Mouse (Mus musculus) MEL (cell line): Measurements from ENCODE around the gene BC005561. TPM values are rescaled to one million over a fixed set of nuclear protein-coding genes. Genes with fewer than 3 reads are reported as not detected.

Source experiments
- DNase-seq: peaks from one replicate; pipeline ENCODE4 v3.0.0; 2011; ENCODE audit warnings: low read depth, low spot score
- H3K27ac ChIP-seq: 2 replicates; pipeline ENCODE4 v1.5.1; 2012; ENCODE audit warnings: low read depth, mild to moderate bottlenecking, control low read depth, low read length, moderate library complexity; ENCODE audit not compliant: control insufficient read depth
- H3K27me3 ChIP-seq, 2 experiments: fragments of 150-350 bp in 1 of 2; sonication (generic) in 1 of 2; 2 replicates each; pipeline ENCODE4 v1.6.1; 2012; ENCODE audit warnings: low read length in 2 of 2, mild to moderate bottlenecking in 2 of 2, improper control_type of control experiment in 1 of 2, moderate library complexity in 1 of 2; ENCODE audit not compliant: insufficient read depth in 2 of 2, control insufficient read depth in 1 of 2
- H3K36me3 ChIP-seq, 2 experiments: 2 replicates each; pipeline ENCODE4 v1.6.1; 2012 to 2014; ENCODE audit warnings: low read length in 2 of 2, improper control_type of control experiment in 1 of 2, inconsistent platforms in 1 of 2, mild to moderate bottlenecking in 1 of 2; ENCODE audit not compliant: insufficient read depth in 2 of 2, control insufficient read depth in 1 of 2
- H3K4me1 ChIP-seq, 2 experiments: fragments of 150-350 bp in 1 of 2; sonication (generic) in 1 of 2; 2 replicates each; pipeline ENCODE4 v1.6.1; 2012; ENCODE audit warnings: low read length in 2 of 2, improper control_type of control experiment in 1 of 2, mild to moderate bottlenecking in 1 of 2; ENCODE audit not compliant: insufficient read depth in 2 of 2, control insufficient read depth in 1 of 2
- H3K4me3 ChIP-seq, 2 experiments: fragments of 150-350 bp in 1 of 2; sonication (generic) in 1 of 2; 2 replicates each; pipeline ENCODE4 v1.5.1; 2012; ENCODE audit warnings: low read depth in 2 of 2, low read length in 2 of 2, mild to moderate bottlenecking in 2 of 2, moderate library complexity in 2 of 2, control low read depth in 1 of 2, improper control_type of control experiment in 1 of 2; ENCODE audit not compliant: control insufficient read depth in 1 of 2, insufficient read depth in 1 of 2
- H3K79me2 ChIP-seq: 2 replicates; pipeline ENCODE4 v1.6.1; 2012; ENCODE audit warnings: mild to moderate bottlenecking, low read length, moderate library complexity; ENCODE audit not compliant: control insufficient read depth, poor library complexity, insufficient read depth
- H3K9ac ChIP-seq: 2 replicates; pipeline ENCODE4 v1.6.1; 2012; ENCODE audit warnings: low read depth, mild to moderate bottlenecking, control low read depth, low read length, moderate library complexity; ENCODE audit not compliant: control insufficient read depth, poor library complexity, severe bottlenecking
- H3K9me3 ChIP-seq: fragments of 150-350 bp; sonication (generic); replicated peaks from 2 replicates; pipeline ENCODE4 v1.6.1; 2012; ENCODE audit warnings: mild to moderate bottlenecking, low read length, improper control_type of control experiment, moderate library complexity; ENCODE audit not compliant: insufficient read depth
- BHLHE40 ChIP-seq: IDR thresholded peaks from 2 replicates; pipeline ENCODE4 v1.6.1; 2012; ENCODE audit warnings: low read depth, mild to moderate bottlenecking, inconsistent platforms, low read length, improper control_type of control experiment, borderline replicate concordance
- CTCF ChIP-seq, 3 experiments: IDR thresholded peaks in 2 of 3; conservative IDR thresholded peaks in 1 of 3; 2 replicates each; pipeline ENCODE4 v1.5.1; 2011 to 2012; ENCODE audit warnings: low read length in 3 of 3, low read depth in 2 of 3, mild to moderate bottlenecking in 2 of 3, improper control_type of control experiment in 1 of 3, inconsistent platforms in 1 of 3, mixed read lengths in 1 of 3, moderate library complexity in 1 of 3; ENCODE audit not compliant: control insufficient read depth in 1 of 3, insufficient read depth in 1 of 3, poor library complexity in 1 of 3, severe bottlenecking in 1 of 3
- E2F4 ChIP-seq: IDR thresholded peaks from 2 replicates; pipeline ENCODE4 v1.6.1; 2011; ENCODE audit warnings: low read depth, low read length, improper control_type of control experiment, borderline replicate concordance
- ETS1 ChIP-seq: IDR thresholded peaks from 2 replicates; pipeline ENCODE4 v1.6.1; 2012; ENCODE audit warnings: low read depth, mild to moderate bottlenecking, inconsistent platforms, low read length, improper control_type of control experiment, moderate library complexity
- GABPA ChIP-seq: IDR thresholded peaks from 2 replicates; pipeline ENCODE4 v1.6.1; 2012; ENCODE audit warnings: low read depth, mild to moderate bottlenecking, inconsistent platforms, low read length, improper control_type of control experiment, moderate library complexity
- GATA1 ChIP-seq: IDR thresholded peaks from 2 replicates; pipeline ENCODE4 v1.6.1; 2011; ENCODE audit warnings: low read depth, low read length, improper control_type of control experiment
- HCFC1 ChIP-seq: IDR thresholded peaks from 2 replicates; pipeline ENCODE4 v1.6.1; 2012; ENCODE audit warnings: low read depth, mild to moderate bottlenecking, inconsistent platforms, low read length, improper control_type of control experiment, moderate library complexity
- JUND ChIP-seq: IDR thresholded peaks from 2 replicates; pipeline ENCODE4 v1.6.1; 2011; ENCODE audit warnings: low read depth, mild to moderate bottlenecking, improper control_type of control experiment, low read length
- KAT2A ChIP-seq: conservative IDR thresholded peaks from 2 replicates; pipeline ENCODE4 v1.6.1; 2012; ENCODE audit warnings: low read depth, low read length, improper control_type of control experiment, inconsistent platforms
- MAFK ChIP-seq: IDR thresholded peaks from 2 replicates; pipeline ENCODE4 v1.6.1; 2011; ENCODE audit warnings: low read depth, mild to moderate bottlenecking, low read length, improper control_type of control experiment, borderline replicate concordance
- MAZ ChIP-seq: IDR thresholded peaks from 2 replicates; pipeline ENCODE4 v1.6.1; 2012; ENCODE audit warnings: low read depth, mild to moderate bottlenecking, inconsistent platforms, low read length, improper control_type of control experiment
- POLR2A ChIP-seq, 2 experiments: IDR thresholded peaks; 2 replicates each; pipeline ENCODE4 v1.6.1; 2011 to 2012; ENCODE audit warnings: low read length in 2 of 2, mild to moderate bottlenecking in 2 of 2, control low read depth in 1 of 2, improper control_type of control experiment in 1 of 2, low read depth in 1 of 2, moderate library complexity in 1 of 2; ENCODE audit not compliant: control insufficient read depth in 1 of 2, insufficient read depth in 1 of 2, poor library complexity in 1 of 2
- POLR2AphosphoS2 ChIP-seq: IDR thresholded peaks from 2 replicates; pipeline ENCODE4 v1.6.1; 2011; ENCODE audit warnings: low read length, improper control_type of control experiment
- SIN3A ChIP-seq: IDR thresholded peaks from 2 replicates; pipeline ENCODE4 v1.6.1; 2012; ENCODE audit warnings: low read length, improper control_type of control experiment, inconsistent platforms
- SMC3 ChIP-seq: IDR thresholded peaks from 2 replicates; pipeline ENCODE4 v1.6.1; 2011; ENCODE audit warnings: low read depth, low read length, improper control_type of control experiment
- TBP ChIP-seq: IDR thresholded peaks from 2 replicates; pipeline ENCODE4 v1.8.0; 2011; ENCODE audit warnings: low read depth, low read length, improper control_type of control experiment
- UBTF ChIP-seq: IDR thresholded peaks from 2 replicates; pipeline ENCODE4 v1.6.1; 2012; ENCODE audit warnings: low read depth, mild to moderate bottlenecking, inconsistent platforms, low read length, improper control_type of control experiment, moderate library complexity, borderline replicate concordance; ENCODE audit not compliant: insufficient read depth
- ZKSCAN1 ChIP-seq: IDR thresholded peaks from 2 replicates; pipeline ENCODE4 v1.6.1; 2012; ENCODE audit warnings: low read depth, mild to moderate bottlenecking, inconsistent platforms, low read length, improper control_type of control experiment, moderate library complexity
- ZMIZ1 ChIP-seq: IDR thresholded peaks from 2 replicates; pipeline ENCODE4 v1.6.1; 2012; ENCODE audit warnings: low read depth, mild to moderate bottlenecking, inconsistent platforms, low read length, improper control_type of control experiment, moderate library complexity
- polyA plus RNA-seq, 2 experiments: library from polyadenylated mRNA; stranded (reverse) in 1 of 2; unstranded in 1 of 2; fragments of >175 nt in 1 of 2; fragments of >200 nt in 1 of 2; gene quantifications; 2 replicates each; pipeline versions ENCODE4 v1.2.1 to v1.2.4; 2012; ENCODE audit warnings: low replicate concordance in 2 of 2, low read depth in 1 of 2; ENCODE audit not compliant: insufficient read length in 2 of 2, insufficient read depth in 1 of 2, missing spikeins in 1 of 2
- total RNA-seq: library from RNA; depleted of rRNA; stranded (reverse); fragments of 300-350 nt; gene quantifications from 2 replicates; pipeline ENCODE4 v1.2.3, GENCODE M21; 2012

Gene BC005561
- total and polyA plus RNA-seq, 3 experiments = 3.1 to 5.1 TPM; not detected in 1

DNA sequence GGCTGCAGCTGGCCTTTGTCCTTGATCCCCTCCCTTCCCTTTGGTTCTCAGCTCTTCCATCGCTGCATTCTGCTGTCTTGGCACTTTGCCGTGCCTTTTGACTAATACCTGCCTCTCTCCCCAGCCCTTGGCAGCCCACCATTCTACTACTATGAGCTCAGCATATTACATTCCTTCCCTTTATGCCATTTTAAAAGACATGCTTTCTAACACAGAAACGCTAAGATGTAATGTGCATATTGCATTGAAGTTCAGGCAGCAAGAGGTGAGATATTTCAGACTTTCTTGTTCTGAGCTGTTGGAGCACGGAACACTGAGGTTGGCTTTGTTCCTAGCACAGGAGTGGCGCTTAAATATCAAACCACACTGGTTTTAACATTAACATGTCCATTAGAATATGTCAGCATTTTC, 37.2 kb upstream of the BC005561 start:
- H3K4me3 ChIP-seq = no peak overlapping the region
- DNase-seq = no peak
- no peaks in the 10 kb centered on the region for H3K36me3 ChIP-seq
- no peak overlapping the region for H3K27ac ChIP-seq
- no peak for TF ChIP-seq HCFC1
- no peaks in the 10 kb centered on the region for H3K79me2 ChIP-seq
- H3K9ac ChIP-seq = no peak overlapping the region
- H3K27me3 ChIP-seq = no peaks in the 10 kb centered on the region
- no peaks in the 10 kb centered on the region for H3K9me3 ChIP-seq
- no peaks in the 10 kb centered on the region for H3K4me1 ChIP-seq

DNA sequence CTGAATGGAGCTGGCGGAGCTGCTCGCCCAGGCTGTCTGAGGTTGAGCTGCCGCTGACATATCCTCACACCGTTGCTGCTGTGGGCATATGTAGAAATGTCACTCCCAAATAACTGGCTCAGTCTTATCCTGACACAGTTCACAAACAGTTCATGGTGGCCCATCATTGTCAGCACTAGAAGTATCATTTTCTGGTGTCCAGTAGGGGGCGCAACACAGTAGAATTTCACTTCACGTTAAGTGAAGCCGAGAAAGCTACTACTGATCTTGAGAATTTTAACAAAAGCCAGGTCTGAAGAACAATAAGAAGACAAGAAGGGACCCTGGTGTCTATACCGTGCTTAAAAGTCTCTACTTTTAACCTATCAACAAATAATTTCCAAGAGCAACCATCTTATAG, 35.8 kb upstream of the BC005561 start:
- Histone ChIP-seq H3K4me1 (no peaks in the 10 kb centered on the region), H3K9me3 (no peaks in the 10 kb centered on the region), H3K4me3 (no peak overlapping the region), H3K36me3 (no peaks in the 10 kb centered on the region), H3K27me3 (no peaks in the 10 kb centered on the region), H3K27ac (no peak overlapping the region)
- TF ChIP-seq KAT2A (no peak), POLR2AphosphoS2 (no peak), GATA1 (no peak), ZMIZ1 (no peak), JUND (no peak), TBP (no peak), MAFK (no peak), SIN3A (no peak), ZKSCAN1 (no peak), BHLHE40 (no peak), ETS1 (no peak), SMC3 (no peak), POLR2A (IDR thresholded peaks at IDR 0.05; ENCODE audit: control insufficient read depth in 1 of 2, insufficient read depth in 1 of 2, low read depth in 1 of 2, low read length in 2 of 2, poor library complexity in 1 of 2) (no peak), GABPA (no peak), MAZ (no peak), E2F4 (no peak), CTCF (IDR thresholded peaks at IDR 0.05 in 2 of 3, conservative IDR thresholded peaks at IDR 0.05 in 1 of 3; ENCODE audit: control insufficient read depth in 1 of 3, insufficient read depth in 1 of 3, low read depth in 2 of 3, low read length in 3 of 3, poor library complexity in 1 of 3, severe bottlenecking in 1 of 3) (no peak), UBTF (no peak)
- TF ChIP-seq, all 39 proteins: peak for 0
- no peaks in the 10 kb centered on the region for H3K79me2 ChIP-seq
- peak; percentile 7 for DNase-seq
- H3K9ac ChIP-seq = no peak overlapping the region
